Mouse (Mus musculus) heart, postnatal 10 days (tissue): ENCODE data around the gene Tmprss4. TPM values are rescaled to one million over a fixed set of nuclear protein-coding genes. Genes with fewer than 3 reads are reported as not detected.

Experiments
- DNase-seq, 2 experiments: peaks; one replicate each; pipeline ENCODE4 v3.0.0; 2021
- intact Hi-C: fragments of 180-260 bp; cut with DNase I; formaldehyde crosslinking; loops from one replicate; pipeline ENCODE4 v1.15.1; 2025
- total RNA-seq, 2 experiments: library from RNA; stranded (reverse); gene quantifications; 2 replicates each; pipeline ENCODE4 v1.2.3; 2021

The Tmprss4 gene
- not detected for total RNA-seq

- no peak for DNase-seq
- intact Hi-C loops = no loop called here
These were observed at the start of gene Tmprss4 for GRCm38 (mm10) chr9:45203797-45204410. Gene Tmprss4, minus strand, starts transcription at chr9:45204092.

- intact Hi-C loops = no loop called here
- no peak for DNase-seq
These were observed 48.5 kb upstream of the Tmprss4 start for GRCm38 (mm10) chr9:45252395-45252794.

- intact Hi-C loops = no loop called here
- no peak for DNase-seq
These were observed 48.1 kb upstream of the Tmprss4 start for GRCm38 (mm10) chr9:45251990-45252389.

GRCm38 (mm10) chr9:45251281-45251680 lies 47.4 kb upstream of the Tmprss4 start:
- no peak for DNase-seq
- intact Hi-C loops = no loop called here

- intact Hi-C loops = no loop called here
- no peak for DNase-seq
These were observed 46.4 kb upstream of the Tmprss4 start for GRCm38 (mm10) chr9:45250306-45250705.

- DNase-seq = no peak
- intact Hi-C loops = no loop called here
These were observed 43.6 kb upstream of the Tmprss4 start for GRCm38 (mm10) chr9:45247536-45247935.

GRCm38 (mm10) chr9:45246060-45246459 lies 42.2 kb upstream of the Tmprss4 start:
- intact Hi-C loops = no loop called here
- peak; percentile 13 to 16 for DNase-seq

GRCm38 (mm10) chr9:45245432-45245831 lies 41.5 kb upstream of the Tmprss4 start:
- no peak for DNase-seq
- intact Hi-C loops = no loop called here

- intact Hi-C loops = no loop called here
- no peak for DNase-seq
These were observed 37.5 kb upstream of the Tmprss4 start for GRCm38 (mm10) chr9:45241397-45241796.

GRCm38 (mm10) chr9:45236744-45237143 lies 32.9 kb upstream of the Tmprss4 start:
- DNase-seq = no peak
- intact Hi-C loops = no loop called here

- intact Hi-C loops = no loop called here
- no peak for DNase-seq
These were observed 31.9 kb upstream of the Tmprss4 start for GRCm38 (mm10) chr9:45235668-45236227.

GRCm38 (mm10) chr9:45229359-45229758 lies 25.5 kb upstream of the Tmprss4 start:
- DNase-seq = no peak
- intact Hi-C loops = no loop called here

- peak; percentile 88 to 95 for DNase-seq
- intact Hi-C loops = loop anchor here (1.0 to 2.0 kb wide), 3 partner anchors 79 to 187 kb away; no protein-coding TSS in a partner anchor
These were observed 17.7 kb upstream of the Tmprss4 start for GRCm38 (mm10) chr9:45221567-45221966.

- no peak for DNase-seq
- intact Hi-C loops = loop anchor here (2.0 kb wide), 1 partner anchor 81 kb away; no protein-coding TSS in a partner anchor
These were observed 15.8 kb upstream of the Tmprss4 start for GRCm38 (mm10) chr9:45219644-45220043.

GRCm38 (mm10) chr9:45215526-45216179 lies 11.8 kb upstream of the Tmprss4 start:
- no peak for DNase-seq
- intact Hi-C loops = no loop called here

GRCm38 (mm10) chr9:45212001-45212400 lies 8.1 kb upstream of the Tmprss4 start:
- DNase-seq = no peak
- intact Hi-C loops = no loop called here

- no peak for DNase-seq
- intact Hi-C loops = no loop called here
These were observed 3.3 kb upstream of the Tmprss4 start for GRCm38 (mm10) chr9:45207015-45207743.

GRCm38 (mm10) chr9:45206121-45206520 lies 2.2 kb upstream of the Tmprss4 start:
- intact Hi-C loops = no loop called here
- DNase-seq = no peak

- DNase-seq = no peak
- intact Hi-C loops = no loop called here
These were observed 1.3 kb upstream of the Tmprss4 start for GRCm38 (mm10) chr9:45205143-45205542.

GRCm38 (mm10) chr9:45202021-45202798 lies 1.7 kb downstream of the Tmprss4 start:
- intact Hi-C loops = no loop called here
- no peak for DNase-seq
